Mouse (Mus musculus): ENCODE data around the gene Prps1l1. TPM values are rescaled to one million over a fixed set of nuclear protein-coding genes. Genes with fewer than 3 reads are reported as not detected.

Prps1l1 gene
- polyA plus RNA-seq (2014; fragmentation: Nextera tagmentation; extraction: Ambion mirVana): not detected in 2 replicates

- Histone ChIP-seq H3K9me3 (ENCODE audit: control insufficient read depth, low read length) (no peaks in the 10 kb centered on the region), H3K4me3 (ENCODE audit: control insufficient read depth in 1 of 2, insufficient read depth in 1 of 2, low read depth in 1 of 2, low read length in 2 of 2) (no peak within 1 kb of the TSS), H3K27ac (replicated peaks in 1 of 2; ENCODE audit: control insufficient read depth in 1 of 2, insufficient read depth in 1 of 2, low read depth in 2 of 2, low read length in 2 of 2) (no peak within 1 kb of the TSS), H3K36me3 (ENCODE audit: control insufficient read depth, insufficient read depth, low read length) (no peaks in the 10 kb centered on the region), H3K4me1 (ENCODE audit: control insufficient read depth in 2 of 2, insufficient read depth in 2 of 2, low read length in 2 of 2) (no peaks in the 10 kb centered on the region), H3K4me2 (ENCODE audit: low read length) (no peak within 1 kb of the TSS), H3K27me3 (ENCODE audit: control insufficient read depth, insufficient read depth, low read length) (no peaks in the 10 kb centered on the region), H3K9ac (ENCODE audit: low read length) (no peak within 1 kb of the TSS)
- ATAC-seq (ENCODE audit: insufficient number of reproducible peaks, insufficient read depth, low FRiP score, low read depth): no peak
- 80% methylated on average over 4 of the region's 4 CpGs for WGBS
Measured at GRCm38 (mm10) chr12:34984461-34984860, at the start of gene Prps1l1. Gene Prps1l1 (plus strand): TSS chr12:34984761.

DNA sequence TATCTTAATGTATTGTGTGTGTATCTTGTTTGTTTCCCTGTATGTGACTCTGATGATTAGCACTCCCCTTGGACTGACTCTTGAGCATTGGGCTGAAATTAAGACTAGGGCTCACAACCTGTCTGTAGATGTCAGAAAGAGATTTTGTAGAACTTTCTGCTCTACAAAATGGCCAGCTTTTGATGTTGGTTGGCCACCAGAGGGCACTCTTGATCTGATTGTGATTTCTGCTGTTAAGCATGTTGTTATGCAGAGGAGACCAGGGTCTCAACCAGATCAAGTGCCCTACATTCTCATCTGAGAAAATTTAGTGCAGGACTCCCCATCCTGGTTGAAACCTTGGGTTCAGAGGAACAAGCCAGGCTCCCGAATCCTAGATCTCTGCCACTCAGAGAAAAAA lies 46.6 kb upstream of the Prps1l1 start:
- Histone ChIP-seq H3K9ac (ENCODE audit: low read length) (no peak overlapping the region), H3K36me3 (ENCODE audit: control insufficient read depth, insufficient read depth, low read length) (no peaks in the 10 kb centered on the region), H3K4me1 (ENCODE audit: control insufficient read depth in 2 of 2, insufficient read depth in 2 of 2, low read length in 2 of 2) (no peaks in the 10 kb centered on the region), H3K9me3 (ENCODE audit: control insufficient read depth, low read length) (peaks cover 5% of the 10 kb centered on the region; the same call in 1 of the 2 replicates), H3K4me2 (ENCODE audit: low read length) (no peak overlapping the region), H3K27ac (replicated peaks in 1 of 2; ENCODE audit: control insufficient read depth in 1 of 2, insufficient read depth in 1 of 2, low read depth in 2 of 2, low read length in 2 of 2) (no peak overlapping the region), H3K4me3 (ENCODE audit: control insufficient read depth in 1 of 2, insufficient read depth in 1 of 2, low read depth in 1 of 2, low read length in 2 of 2) (no peak overlapping the region), H3K27me3 (ENCODE audit: control insufficient read depth, insufficient read depth, low read length) (no peaks in the 10 kb centered on the region)
- ATAC-seq (ENCODE audit: insufficient number of reproducible peaks, insufficient read depth, low FRiP score, low read depth): no peak
- WGBS: 88% methylated on average over 1 of the region's 1 CpGs

GRCm38 (mm10) chr12:34949066-34949706 lies 35.4 kb upstream of the Prps1l1 start:
- Histone ChIP-seq H3K4me3 (ENCODE audit: control insufficient read depth in 1 of 2, insufficient read depth in 1 of 2, low read depth in 1 of 2, low read length in 2 of 2) (no peak overlapping the region), H3K36me3 (ENCODE audit: control insufficient read depth, insufficient read depth, low read length) (no peaks in the 10 kb centered on the region), H3K9me3 (ENCODE audit: control insufficient read depth, low read length) (no peaks in the 10 kb centered on the region), H3K4me2 (ENCODE audit: low read length) (no peak overlapping the region), H3K9ac (ENCODE audit: low read length) (no peak overlapping the region), H3K27ac (replicated peaks in 1 of 2; ENCODE audit: control insufficient read depth in 1 of 2, insufficient read depth in 1 of 2, low read depth in 2 of 2, low read length in 2 of 2) (no peak overlapping the region), H3K27me3 (ENCODE audit: control insufficient read depth, insufficient read depth, low read length) (no peaks in the 10 kb centered on the region), H3K4me1 (ENCODE audit: control insufficient read depth in 2 of 2, insufficient read depth in 2 of 2, low read length in 2 of 2) (no peaks in the 10 kb centered on the region)
- 67% methylated on average over 6 of the region's 6 CpGs for WGBS
- no peak for ATAC-seq (ENCODE audit: insufficient number of reproducible peaks, insufficient read depth, low FRiP score, low read depth)

DNA sequence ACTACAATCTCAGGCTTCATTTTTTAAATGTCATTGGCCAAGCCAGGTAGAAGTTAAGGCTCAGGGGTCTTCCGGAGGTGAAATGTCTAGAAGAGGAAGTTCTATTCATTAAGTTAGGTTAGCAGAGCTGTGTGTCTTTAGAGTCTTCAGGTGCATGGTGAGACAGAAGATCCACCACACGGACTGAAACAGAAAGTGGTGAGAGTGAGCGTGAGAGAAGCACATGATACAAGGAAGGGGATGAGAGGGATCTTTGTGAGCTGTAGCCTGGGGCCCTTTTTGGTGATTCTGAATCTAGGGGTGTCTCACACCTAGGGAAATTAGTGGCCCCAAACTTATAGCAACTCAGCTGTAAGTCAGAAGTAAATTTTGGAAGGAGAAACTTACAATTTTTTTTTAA lies 8.6 kb upstream of the Prps1l1 start:
- no peaks in the 10 kb centered on the region for H3K36me3 ChIP-seq (ENCODE audit: control insufficient read depth, insufficient read depth, low read length)
- no peaks in the 10 kb centered on the region for H3K9me3 ChIP-seq (ENCODE audit: control insufficient read depth, low read length)
- no peak for ATAC-seq (ENCODE audit: insufficient number of reproducible peaks, insufficient read depth, low FRiP score, low read depth)
- no peaks in the 10 kb centered on the region for H3K27me3 ChIP-seq (ENCODE audit: control insufficient read depth, insufficient read depth, low read length)
- H3K4me2 ChIP-seq (ENCODE audit: low read length): no peak overlapping the region
- WGBS: 83% methylated on average over 3 of the region's 3 CpGs
- H3K4me3 ChIP-seq (ENCODE audit: control insufficient read depth in 1 of 2, insufficient read depth in 1 of 2, low read depth in 1 of 2, low read length in 2 of 2): no peak overlapping the region
- H3K27ac ChIP-seq (replicated peaks in 1 of 2; ENCODE audit: control insufficient read depth in 1 of 2, insufficient read depth in 1 of 2, low read depth in 2 of 2, low read length in 2 of 2): no peak overlapping the region
- H3K9ac ChIP-seq (ENCODE audit: low read length): no peak overlapping the region
- no peaks in the 10 kb centered on the region for H3K4me1 ChIP-seq (ENCODE audit: control insufficient read depth in 2 of 2, insufficient read depth in 2 of 2, low read length in 2 of 2)

- no peaks in the 10 kb centered on the region for H3K27me3 ChIP-seq (ENCODE audit: control insufficient read depth, insufficient read depth, low read length)
Measured at GRCm38 (mm10) chr12:34985865-34986264, 1.3 kb downstream of the Prps1l1 start.

DNA sequence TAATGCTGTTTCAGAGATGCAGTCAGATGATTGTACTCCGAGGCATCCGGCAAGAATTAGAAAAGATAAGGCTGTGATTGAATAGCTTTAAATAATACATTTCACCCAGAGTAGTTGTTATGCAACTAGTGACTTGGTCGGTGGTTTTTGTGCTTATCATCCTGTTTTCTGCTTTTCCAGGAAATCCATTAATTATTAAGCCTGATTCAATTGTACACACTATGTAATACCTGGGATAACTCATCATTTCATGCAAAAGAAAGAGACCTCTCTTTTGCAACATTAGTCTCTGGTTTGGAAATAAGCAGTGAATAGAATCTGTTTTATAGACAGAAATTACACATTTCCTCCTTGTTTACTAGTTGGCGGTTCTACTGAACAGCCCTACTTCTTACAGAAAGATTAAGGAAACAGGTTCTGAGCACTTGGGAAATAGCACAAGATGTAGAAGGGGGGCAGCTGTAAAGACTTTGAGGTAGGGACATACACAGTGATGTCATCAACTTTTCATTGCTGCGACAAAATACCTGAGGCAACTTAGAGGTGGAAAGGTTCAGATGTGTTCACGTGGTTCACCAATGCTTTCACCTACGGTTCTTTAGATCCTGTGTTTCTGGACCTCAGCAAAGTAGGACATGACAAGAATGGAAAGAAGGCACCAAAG lies 5.1 kb downstream of the Prps1l1 start:
- H3K36me3 ChIP-seq (ENCODE audit: control insufficient read depth, insufficient read depth, low read length): no peaks in the 10 kb centered on the region
- H3K4me3 ChIP-seq (ENCODE audit: control insufficient read depth in 1 of 2, insufficient read depth in 1 of 2, low read depth in 1 of 2, low read length in 2 of 2): no peak overlapping the region
- H3K4me2 ChIP-seq (ENCODE audit: low read length): no peak overlapping the region
- no peaks in the 10 kb centered on the region for H3K4me1 ChIP-seq (ENCODE audit: control insufficient read depth in 2 of 2, insufficient read depth in 2 of 2, low read length in 2 of 2)
- no peak overlapping the region for H3K27ac ChIP-seq (replicated peaks in 1 of 2; ENCODE audit: control insufficient read depth in 1 of 2, insufficient read depth in 1 of 2, low read depth in 2 of 2, low read length in 2 of 2)
- no peak overlapping the region for H3K9ac ChIP-seq (ENCODE audit: low read length)
- no peaks in the 10 kb centered on the region for H3K9me3 ChIP-seq (ENCODE audit: control insufficient read depth, low read length)
- no peak for ATAC-seq (ENCODE audit: insufficient number of reproducible peaks, insufficient read depth, low FRiP score, low read depth)
- H3K27me3 ChIP-seq (ENCODE audit: control insufficient read depth, insufficient read depth, low read length): no peaks in the 10 kb centered on the region
- 81% methylated on average over 7 of the region's 7 CpGs for WGBS

More at GRCm38 (mm10) chr12:34985865-34986264, 1.3 kb downstream of the Prps1l1 start:
- Histone ChIP-seq H3K4me3 (ENCODE audit: control insufficient read depth in 1 of 2, insufficient read depth in 1 of 2, low read depth in 1 of 2, low read length in 2 of 2) (no peak overlapping the region), H3K27ac (replicated peaks in 1 of 2; ENCODE audit: control insufficient read depth in 1 of 2, insufficient read depth in 1 of 2, low read depth in 2 of 2, low read length in 2 of 2) (no peak overlapping the region), H3K9ac (ENCODE audit: low read length) (no peak overlapping the region), H3K36me3 (ENCODE audit: control insufficient read depth, insufficient read depth, low read length) (no peaks in the 10 kb centered on the region), H3K9me3 (ENCODE audit: control insufficient read depth, low read length) (no peaks in the 10 kb centered on the region), H3K4me1 (ENCODE audit: control insufficient read depth in 2 of 2, insufficient read depth in 2 of 2, low read length in 2 of 2) (no peaks in the 10 kb centered on the region), H3K4me2 (ENCODE audit: low read length) (no peak overlapping the region)
- no peak for ATAC-seq (ENCODE audit: insufficient number of reproducible peaks, insufficient read depth, low FRiP score, low read depth)
- 80% methylated on average over 5 of the region's 5 CpGs for WGBS

GRCm38 (mm10) chr12:34990387-34990786 lies 5.8 kb downstream of the Prps1l1 start:
- Histone ChIP-seq H3K9me3 (ENCODE audit: control insufficient read depth, low read length) (no peaks in the 10 kb centered on the region), H3K4me2 (ENCODE audit: low read length) (no peak overlapping the region), H3K4me3 (ENCODE audit: control insufficient read depth in 1 of 2, insufficient read depth in 1 of 2, low read depth in 1 of 2, low read length in 2 of 2) (no peak overlapping the region), H3K36me3 (ENCODE audit: control insufficient read depth, insufficient read depth, low read length) (no peaks in the 10 kb centered on the region), H3K27me3 (ENCODE audit: control insufficient read depth, insufficient read depth, low read length) (no peaks in the 10 kb centered on the region), H3K27ac (replicated peaks in 1 of 2; ENCODE audit: control insufficient read depth in 1 of 2, insufficient read depth in 1 of 2, low read depth in 2 of 2, low read length in 2 of 2) (no peak overlapping the region), H3K9ac (ENCODE audit: low read length) (no peak overlapping the region), H3K4me1 (ENCODE audit: control insufficient read depth in 2 of 2, insufficient read depth in 2 of 2, low read length in 2 of 2) (no peaks in the 10 kb centered on the region)
- no peak for ATAC-seq (ENCODE audit: insufficient number of reproducible peaks, insufficient read depth, low FRiP score, low read depth)
- 76% methylated on average over 4 of the region's 4 CpGs for WGBS
